Mouse (Mus musculus) forebrain, postnatal 0 days (tissue): ENCODE measurements around the gene Uqcrq. TPM values are rescaled to one million over a fixed set of nuclear protein-coding genes. Genes with fewer than 3 reads are reported as not detected.
"Not testable (repeated sequence)": the region's sequence is repeated elsewhere in the genome, so short reads cannot be mapped to it uniquely, and the experiment has no call there.

ENCODE experiments used
- ATAC-seq: fragments of 200-750 bp; cut with Nextera tagmentation; 2 replicates; pipeline ENCODE4 v1.8.0; 2017; ENCODE audit warnings: mild to moderate bottlenecking, moderate library complexity
- DNase-seq: peaks from one replicate; pipeline ENCODE4 v3.0.0-alpha.2; 2015
- H3K27ac ChIP-seq: fragments of 300-500 bp; sonication (generic); 2 replicates; pipeline ENCODE4 v1.5.1; 2014; ENCODE audit warnings: low read depth, mild to moderate bottlenecking, antibody characterized with exemption, low read length, moderate library complexity, mixed read lengths
- H3K27me3 ChIP-seq: fragments of 300-500 bp; sonication (generic); 2 replicates; pipeline ENCODE4 v1.6.1; 2014; ENCODE audit warnings: mild to moderate bottlenecking, low read length, mixed read lengths; ENCODE audit not compliant: insufficient read depth
- H3K36me3 ChIP-seq: fragments of 300-500 bp; sonication (generic); 2 replicates; pipeline ENCODE4 v1.6.1; 2014; ENCODE audit warnings: mild to moderate bottlenecking, moderate library complexity; ENCODE audit not compliant: insufficient read depth
- H3K4me1 ChIP-seq: fragments of 300-500 bp; sonication (generic); 2 replicates; pipeline ENCODE4 v1.6.1; 2014; ENCODE audit warnings: antibody characterized with exemption; ENCODE audit not compliant: insufficient read depth
- H3K4me2 ChIP-seq: fragments of 300-500 bp; sonication (generic); 2 replicates; pipeline ENCODE4 v1.6.1; 2014; ENCODE audit warnings: low read depth, mild to moderate bottlenecking, moderate library complexity
- H3K4me3 ChIP-seq: fragments of 300-500 bp; sonication (generic); 2 replicates; pipeline ENCODE4 v1.5.1; 2014; ENCODE audit warnings: low read depth, low read length, mixed read lengths
- H3K9ac ChIP-seq: fragments of 300-500 bp; sonication (generic); 2 replicates; pipeline ENCODE4 v1.6.1; 2014; ENCODE audit warnings: mild to moderate bottlenecking
- H3K9me3 ChIP-seq: fragments of 300-500 bp; sonication (generic); 2 replicates; pipeline ENCODE4 v1.6.1; 2016; ENCODE audit warnings: low read length
- CTCF ChIP-seq: sonication (generic); IDR thresholded peaks from 2 replicates; pipeline ENCODE4 v1.5.1; 2016; ENCODE audit warnings: antibody characterized with exemption, control low read depth, low read depth
- WGBS: fragments of 180-500 bp; shearing (Covaris S2); extraction: QIAGEN DNeasy Blood & Tissue Kit; methylation state at CpG from one replicate; pipeline ENCODE4 v1.1.7; 2014; 5-methylcytosine and 5-hydroxymethylcytosine counted together
- polyA plus RNA-seq: library from polyadenylated mRNA; unstranded; fragments of >200 nt; fragmentation: Nextera tagmentation; extraction: Ambion mirVana; gene quantifications from 2 replicates; pipeline ENCODE4 v1.2.1, GENCODE M21; 2015
- total RNA-seq: library from RNA; depleted of rRNA; stranded (reverse); fragments of >200 nt; gene quantifications from 2 replicates; pipeline ENCODE4 v1.2.3, GENCODE M21; 2014

Uqcrq gene
- total and polyA plus RNA-seq, 2 experiments from 2014 or later: 20.6 to 822 TPM

DNA sequence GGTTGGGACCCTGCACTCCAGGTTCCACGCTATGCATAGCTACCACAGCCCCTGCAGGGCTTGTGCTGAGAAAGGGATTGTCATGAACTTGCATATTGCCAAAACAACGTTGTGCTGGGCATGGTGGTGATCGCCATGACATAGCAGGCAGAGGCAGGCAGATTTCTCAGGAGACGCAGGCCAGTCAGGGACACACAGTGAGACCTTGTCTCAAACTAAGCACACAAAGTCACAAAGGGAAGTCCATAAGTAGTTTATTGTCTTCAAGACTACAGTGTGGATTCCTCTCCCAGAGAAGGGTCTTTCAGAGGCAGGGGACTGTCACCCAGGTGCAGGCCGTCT is 1.9 kb downstream of the Uqcrq start:
- Histone ChIP-seq H3K9ac (no peak overlapping the region), H3K9me3 (no peaks in the 10 kb centered on the region), H3K4me1 (no peaks in the 10 kb centered on the region), H3K4me2 (no peak overlapping the region), H3K36me3 (peaks cover 8% of the 10 kb centered on the region; the same call in 1 of the 2 replicates), H3K27ac (no peak overlapping the region), H3K27me3 (no peaks in the 10 kb centered on the region), H3K4me3 (no peak overlapping the region)
- no peak for TF ChIP-seq CTCF
- ATAC-seq (no peak), DNase-seq (no peak)
- 96% methylated on average over 5 of the region's 5 CpGs for WGBS

DNA sequence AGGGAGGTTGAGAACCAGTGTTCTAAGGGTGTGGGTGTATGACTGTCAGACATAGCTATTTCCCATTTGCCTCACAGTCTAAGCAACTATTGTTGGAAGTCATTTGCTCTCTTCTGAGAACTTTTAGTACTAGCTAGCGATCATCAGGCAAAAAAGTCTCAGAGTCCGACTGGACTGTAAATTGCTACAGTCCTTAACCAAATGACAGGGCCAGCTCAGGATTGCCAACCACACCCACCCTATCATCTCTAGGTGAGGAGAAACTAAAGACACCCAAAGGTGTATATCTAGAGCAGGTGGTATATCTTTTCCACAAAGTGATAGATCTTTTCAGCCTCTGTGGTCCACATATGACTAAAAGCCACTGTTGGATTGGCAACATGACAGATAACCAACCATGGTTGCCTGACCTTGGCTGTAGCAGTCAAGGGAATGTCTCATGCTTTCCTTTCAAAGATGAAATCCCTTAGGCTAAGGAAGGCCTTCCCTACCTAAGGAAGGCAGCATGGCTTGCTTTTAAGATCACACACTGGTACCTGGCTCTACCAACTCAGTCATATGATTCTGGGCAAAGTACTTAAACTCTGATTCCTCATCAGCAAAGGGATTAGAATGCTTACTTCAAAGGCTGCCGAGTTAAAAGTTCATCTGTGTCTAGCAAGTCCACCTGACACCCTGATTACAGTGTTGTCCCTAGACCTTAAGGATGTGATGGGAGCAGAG is 2.5 kb downstream of the Uqcrq start:
- ATAC-seq: no peak
- Histone ChIP-seq H3K27ac (no peak overlapping the region), H3K4me3 (no peak overlapping the region), H3K36me3 (peaks cover 8% of the 10 kb centered on the region; the same call in 1 of the 2 replicates), H3K4me1 (no peaks in the 10 kb centered on the region), H3K9me3 (no peaks in the 10 kb centered on the region), H3K27me3 (no peaks in the 10 kb centered on the region), H3K9ac (no peak overlapping the region), H3K4me2 (no peak overlapping the region)
- no peak for TF ChIP-seq CTCF
- 88% methylated on average over 3 of the region's 3 CpGs for WGBS
- DNase-seq: no peak

DNA sequence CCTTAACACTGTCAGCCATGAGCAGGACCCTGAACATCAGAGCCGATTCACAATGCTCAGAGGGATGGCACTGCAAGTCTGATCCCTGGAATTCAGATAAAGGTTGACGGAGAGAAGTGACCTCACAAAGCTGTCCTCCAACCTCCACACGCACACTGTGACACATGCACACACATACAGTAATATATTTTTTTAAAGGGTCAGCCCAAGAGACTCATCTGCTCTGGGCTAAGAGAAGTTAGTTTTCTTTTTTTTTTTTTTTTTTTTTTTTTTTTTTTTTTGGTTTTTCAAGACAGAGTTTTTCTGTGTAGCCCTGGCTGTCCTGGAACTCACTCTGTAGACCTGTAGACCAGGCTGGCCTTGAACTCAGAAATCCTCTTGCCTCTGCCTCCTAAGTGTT is 3.7 kb downstream of the Uqcrq start:
- H3K4me1 ChIP-seq, H3K4me2 ChIP-seq, H3K9me3 ChIP-seq, H3K9ac ChIP-seq, ATAC-seq, H3K36me3 ChIP-seq, H3K27ac ChIP-seq, H3K4me3 ChIP-seq, H3K27me3 ChIP-seq, DNase-seq: not testable (repeated sequence)
- WGBS: 83% methylated on average over 3 of the region's 3 CpGs

DNA sequence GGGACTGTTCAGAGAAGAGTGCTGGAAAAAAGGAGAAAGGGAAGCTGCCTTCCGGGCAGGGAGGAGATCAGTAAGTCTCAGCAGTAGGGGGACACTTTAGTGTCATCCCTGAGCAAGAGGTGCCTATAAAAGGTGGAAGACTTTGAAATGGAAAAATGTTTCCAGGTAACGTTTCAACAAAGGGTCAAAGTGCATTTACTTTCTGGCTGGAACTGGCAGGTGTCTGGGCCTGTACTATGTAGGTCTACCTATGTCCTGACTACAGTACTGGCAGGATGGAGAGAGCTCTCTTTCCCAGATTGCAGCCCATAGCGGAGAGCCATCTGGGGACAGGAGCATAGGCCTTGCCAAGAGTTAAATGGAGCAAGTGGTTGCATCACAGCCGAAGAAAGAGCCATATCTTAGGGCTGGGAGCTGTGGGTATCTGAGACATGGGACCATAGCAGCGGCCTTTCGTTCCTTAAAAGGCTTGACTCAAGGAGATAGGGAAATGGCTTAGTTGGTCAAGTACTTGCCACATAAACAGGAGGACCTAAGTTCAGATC is 4.8 kb downstream of the Uqcrq start:
- no peaks in the 10 kb centered on the region for H3K9me3 ChIP-seq
- peaks cover 16% of the 10 kb centered on the region for H3K36me3 ChIP-seq
- WGBS: 85% methylated on average over 6 of the region's 6 CpGs
- H3K4me2 ChIP-seq: no peak overlapping the region
- no peak overlapping the region for H3K27ac ChIP-seq
- H3K4me1 ChIP-seq: no peaks in the 10 kb centered on the region
- no peaks in the 10 kb centered on the region for H3K27me3 ChIP-seq
- ATAC-seq (no peak), DNase-seq (no peak)
- no peak for TF ChIP-seq CTCF
- no peak overlapping the region for H3K4me3 ChIP-seq
- no peak overlapping the region for H3K9ac ChIP-seq

DNA sequence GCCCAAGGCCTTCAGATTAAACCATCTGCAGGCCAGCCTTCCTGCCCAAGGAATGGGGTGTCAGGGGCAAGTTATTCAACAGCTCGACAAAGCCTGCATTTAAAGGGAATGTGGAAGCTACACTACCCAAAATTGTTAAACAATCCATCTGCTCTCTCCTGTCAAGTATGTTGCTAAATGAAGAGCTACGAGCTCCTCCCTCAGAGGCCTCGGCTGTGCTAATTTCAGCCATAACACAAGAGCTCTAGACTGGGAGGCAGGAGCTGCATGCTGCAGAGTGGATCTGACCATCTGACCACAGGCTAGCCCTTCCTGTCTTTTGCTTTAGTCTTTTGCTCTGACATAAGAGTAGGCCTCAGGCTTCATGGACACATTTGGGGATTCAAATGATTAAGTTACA is 5.4 kb downstream of the Uqcrq start:
- Histone ChIP-seq H3K27me3 (no peaks in the 10 kb centered on the region), H3K9me3 (no peaks in the 10 kb centered on the region), H3K4me3 (no peak overlapping the region), H3K27ac (no peak overlapping the region), H3K4me1 (no peaks in the 10 kb centered on the region), H3K4me2 (no peak overlapping the region), H3K9ac (no peak overlapping the region), H3K36me3 (peaks cover 18% of the 10 kb centered on the region)
- WGBS: 71% methylated on average over 3 of the region's 3 CpGs
- no peak for TF ChIP-seq CTCF
- ATAC-seq: no peak
- DNase-seq: no peak

DNA sequence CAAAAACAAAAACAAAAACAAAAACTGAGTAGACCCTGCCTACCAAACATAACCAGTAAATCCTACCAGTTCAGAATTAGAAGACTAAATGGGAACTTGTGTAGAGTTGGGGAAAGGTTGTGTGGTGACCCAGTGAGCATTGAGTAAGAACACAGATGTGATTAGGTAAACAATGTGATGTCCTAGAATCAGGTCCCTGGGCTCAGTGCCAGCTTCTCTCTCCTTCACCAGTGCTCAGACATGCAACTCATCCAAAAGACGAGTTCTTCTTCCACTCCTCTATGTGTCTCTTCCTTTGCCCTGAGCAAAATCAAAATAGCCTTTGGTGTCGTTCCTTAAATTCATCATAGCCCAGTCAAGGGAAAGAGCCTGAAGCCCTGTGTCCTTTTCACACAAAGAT is 5.8 kb downstream of the Uqcrq start:
- Histone ChIP-seq H3K4me2 (no peak overlapping the region), H3K36me3 (peaks cover 22% of the 10 kb centered on the region), H3K27me3 (no peaks in the 10 kb centered on the region), H3K9ac (no peak overlapping the region), H3K27ac (no peak overlapping the region), H3K4me1 (no peaks in the 10 kb centered on the region), H3K4me3 (no peak overlapping the region), H3K9me3 (no peaks in the 10 kb centered on the region)
- 76% methylated on average over 2 of the region's 2 CpGs for WGBS
- DNase-seq (no peak), ATAC-seq (no peak)
- no peak for TF ChIP-seq CTCF

DNA sequence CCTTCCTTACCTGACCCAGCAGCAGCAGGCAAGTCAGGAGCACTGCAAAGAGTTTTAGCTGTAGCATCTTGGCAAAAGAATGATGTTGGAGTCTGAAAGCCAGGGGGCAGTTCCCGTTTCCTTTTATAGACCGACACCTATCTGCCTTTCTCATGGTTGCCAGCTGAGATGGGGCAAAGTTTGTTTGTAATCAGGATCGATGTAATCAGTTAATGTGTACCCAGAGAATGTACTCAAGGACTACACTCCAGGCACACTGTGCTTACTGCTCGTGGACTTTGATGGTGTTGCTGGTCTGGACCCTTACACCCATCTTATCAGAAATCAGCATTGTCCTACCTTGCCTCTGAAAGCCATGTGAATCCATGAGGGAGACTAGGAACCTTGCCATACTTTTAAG is 7.6 kb downstream of the Uqcrq start, which contains the start of gene Leap2:
Gene Leap2, minus strand, starts transcription at position 135 of the 400 bp plus-strand sequence.
- H3K36me3 ChIP-seq: peaks cover 26% of the 10 kb centered on the region
- no peak within 1 kb of the TSS for H3K27ac ChIP-seq
- no peaks in the 10 kb centered on the region for H3K9me3 ChIP-seq
- no peak for DNase-seq
- WGBS: 88% methylated on average over 4 of the region's 4 CpGs
- no peak for TF ChIP-seq CTCF
- no peak within 1 kb of the TSS for H3K9ac ChIP-seq
- no peak for ATAC-seq
- no peak within 1 kb of the TSS for H3K4me2 ChIP-seq
- H3K27me3 ChIP-seq: no peaks in the 10 kb centered on the region
- no peaks in the 10 kb centered on the region for H3K4me1 ChIP-seq
- H3K4me3 ChIP-seq: no peak within 1 kb of the TSS
